Mouse (Mus musculus) 3T3-L1 (cell line): ENCODE measurements around the gene Lbx1.
A peak's percentile ranks its signal among the peaks of the same experiment; 100 is the strongest.

ENCODE experiments used
- DNase-seq: peaks from one replicate; pipeline ENCODE4 v3.0.0-alpha.2; 2015; ENCODE audit warnings: low read depth, low spot score

Gene Lbx1

DNA sequence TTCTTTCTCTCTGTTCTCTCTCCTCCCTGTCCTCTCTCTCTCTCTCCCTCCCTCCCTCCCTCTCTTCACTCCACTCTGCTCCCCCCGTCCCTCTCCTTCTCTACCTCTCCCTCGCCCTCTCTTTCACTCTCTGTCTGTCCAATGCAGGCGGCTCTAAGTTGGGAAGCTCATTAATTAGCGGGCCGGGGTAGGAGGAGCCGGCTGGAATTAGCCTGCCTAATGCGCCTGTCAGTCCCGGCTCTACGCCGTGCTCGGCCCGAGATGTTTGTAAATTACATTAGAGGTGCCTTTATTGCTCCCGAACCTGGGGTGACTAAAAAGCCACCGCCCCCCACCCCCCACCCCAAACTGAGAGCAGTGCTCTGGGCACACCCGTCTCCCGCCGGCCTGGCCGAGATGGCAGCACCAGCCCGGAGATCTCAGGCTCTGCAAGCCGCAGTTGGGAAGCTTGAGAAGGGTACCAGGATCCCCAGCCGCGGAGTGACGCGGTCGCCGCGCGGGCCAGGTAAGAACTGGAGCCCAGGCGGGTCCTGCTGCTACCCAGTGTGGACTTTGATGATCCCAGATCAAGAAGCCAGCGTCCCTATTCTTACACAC is at the start of gene Lbx1:
Gene Lbx1 (minus strand): TSS at position 47 of the 597 bp plus-strand sequence.
- no peak for DNase-seq

GRCm38 (mm10) chr19:45283302-45283701 is 47.7 kb upstream of the Lbx1 start:
- DNase-seq = peak; percentile 56

GRCm38 (mm10) chr19:45276196-45276595 is 40.6 kb upstream of the Lbx1 start:
- DNase-seq = no peak

GRCm38 (mm10) chr19:45271986-45272385 is 36.4 kb upstream of the Lbx1 start:
- DNase-seq = no peak

DNA sequence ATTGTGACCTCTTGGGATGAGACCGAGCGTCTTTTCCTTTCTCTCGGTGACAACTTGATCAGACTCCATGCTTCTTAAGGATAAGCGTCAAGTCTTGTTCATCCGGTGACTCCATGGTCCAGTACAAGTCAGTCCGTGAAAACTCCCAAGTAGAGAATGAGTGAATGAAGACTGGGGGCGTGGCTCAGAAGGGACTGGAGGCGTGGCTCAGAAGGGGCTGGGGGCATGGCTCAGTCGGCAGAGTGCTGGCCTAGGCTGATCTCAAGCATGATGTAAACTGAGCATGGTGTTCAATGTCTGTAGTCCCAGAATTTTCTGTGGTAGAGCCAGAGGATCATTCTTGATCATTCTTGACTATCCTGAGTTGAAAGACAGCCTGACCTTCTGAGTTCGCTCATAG is 27.4 kb upstream of the Lbx1 start:
- DNase-seq = no peak

DNA sequence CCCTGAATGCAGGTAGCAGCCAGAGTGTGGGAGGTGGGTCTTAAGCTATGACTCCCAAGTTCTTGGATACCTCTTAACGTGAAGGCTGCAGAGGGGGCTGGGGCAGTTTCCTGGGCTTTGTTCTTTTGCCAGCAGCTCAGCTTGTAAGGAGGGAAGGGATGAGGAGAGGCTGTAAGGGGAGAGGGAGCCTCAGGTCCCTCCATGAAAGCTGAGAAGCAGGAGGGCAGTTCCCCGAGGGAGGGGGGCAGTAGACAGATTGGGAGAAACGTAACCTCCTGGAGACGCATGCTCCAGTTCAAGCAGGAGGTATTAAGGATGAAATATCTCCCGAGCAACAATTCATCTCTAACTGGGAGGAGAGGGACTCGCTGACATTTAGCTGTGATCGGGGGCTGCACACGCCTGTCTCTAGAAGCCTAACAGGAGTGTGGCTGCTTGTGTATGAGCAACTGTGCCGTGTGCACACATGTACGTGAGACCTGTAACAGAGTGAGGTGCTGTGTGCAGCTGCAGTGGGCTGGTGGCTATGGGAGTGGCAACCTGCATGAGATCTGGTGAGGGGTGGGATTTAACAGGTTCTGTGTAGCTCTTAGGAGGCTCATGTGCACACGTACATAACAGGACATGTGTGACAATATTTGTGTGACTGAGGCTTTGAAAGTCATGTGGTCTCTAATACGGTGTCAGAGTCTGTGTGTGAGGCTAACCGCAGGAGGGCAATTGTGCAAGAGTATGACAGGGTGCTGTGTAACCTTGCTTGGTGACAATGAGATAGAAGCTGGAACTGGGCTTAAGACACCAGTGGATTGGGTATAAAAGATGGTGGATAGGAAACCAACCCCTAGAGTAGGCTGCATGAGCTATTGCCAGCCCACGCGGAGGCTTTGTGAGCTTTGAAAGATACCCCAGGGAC is 22.1 kb upstream of the Lbx1 start:
- no peak for DNase-seq

GRCm38 (mm10) chr19:45254806-45255205 is 19.2 kb upstream of the Lbx1 start:
- no peak for DNase-seq

DNA sequence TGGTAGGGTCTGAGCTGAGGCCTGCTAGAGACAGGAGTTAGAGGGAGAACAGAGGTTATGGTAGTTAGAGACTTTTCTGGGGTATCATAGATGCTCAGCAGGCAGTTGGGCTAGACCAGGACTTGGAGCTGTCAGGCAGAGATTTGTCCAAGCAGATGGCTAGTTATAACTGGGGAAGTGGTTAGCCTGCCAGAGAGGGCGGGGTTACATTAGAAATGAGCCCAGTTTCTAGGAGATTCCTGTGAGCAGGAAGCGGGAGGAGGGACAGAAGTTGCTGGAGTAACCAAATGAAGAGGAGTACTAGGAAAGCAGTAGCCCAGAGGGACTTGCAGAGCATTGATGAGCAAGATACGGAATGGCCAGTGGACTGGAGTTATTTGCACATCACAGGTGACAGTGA is 16.8 kb upstream of the Lbx1 start:
- DNase-seq = peak; percentile 10

GRCm38 (mm10) chr19:45248691-45249090 is 13.1 kb upstream of the Lbx1 start:
- no peak for DNase-seq

GRCm38 (mm10) chr19:45243918-45244700 is 8.5 kb upstream of the Lbx1 start:
- DNase-seq = no peak

DNA sequence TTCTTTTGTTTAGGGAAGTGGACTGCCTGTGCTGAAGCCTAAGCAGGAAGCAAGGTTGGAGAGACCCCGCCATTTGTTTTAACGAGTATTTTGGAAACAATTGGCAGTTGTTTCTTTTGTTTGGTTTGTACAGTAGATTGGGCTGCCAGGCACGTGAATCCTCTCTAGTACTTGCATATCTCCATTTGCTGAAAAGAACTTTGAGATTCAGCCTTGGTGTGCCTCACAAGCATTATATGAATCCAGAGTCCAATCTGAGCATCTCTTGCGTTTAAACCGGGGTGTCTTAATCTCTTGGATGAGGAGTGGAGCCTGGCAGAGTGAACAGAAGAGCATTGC is 7.6 kb upstream of the Lbx1 start:
- no peak for DNase-seq

DNA sequence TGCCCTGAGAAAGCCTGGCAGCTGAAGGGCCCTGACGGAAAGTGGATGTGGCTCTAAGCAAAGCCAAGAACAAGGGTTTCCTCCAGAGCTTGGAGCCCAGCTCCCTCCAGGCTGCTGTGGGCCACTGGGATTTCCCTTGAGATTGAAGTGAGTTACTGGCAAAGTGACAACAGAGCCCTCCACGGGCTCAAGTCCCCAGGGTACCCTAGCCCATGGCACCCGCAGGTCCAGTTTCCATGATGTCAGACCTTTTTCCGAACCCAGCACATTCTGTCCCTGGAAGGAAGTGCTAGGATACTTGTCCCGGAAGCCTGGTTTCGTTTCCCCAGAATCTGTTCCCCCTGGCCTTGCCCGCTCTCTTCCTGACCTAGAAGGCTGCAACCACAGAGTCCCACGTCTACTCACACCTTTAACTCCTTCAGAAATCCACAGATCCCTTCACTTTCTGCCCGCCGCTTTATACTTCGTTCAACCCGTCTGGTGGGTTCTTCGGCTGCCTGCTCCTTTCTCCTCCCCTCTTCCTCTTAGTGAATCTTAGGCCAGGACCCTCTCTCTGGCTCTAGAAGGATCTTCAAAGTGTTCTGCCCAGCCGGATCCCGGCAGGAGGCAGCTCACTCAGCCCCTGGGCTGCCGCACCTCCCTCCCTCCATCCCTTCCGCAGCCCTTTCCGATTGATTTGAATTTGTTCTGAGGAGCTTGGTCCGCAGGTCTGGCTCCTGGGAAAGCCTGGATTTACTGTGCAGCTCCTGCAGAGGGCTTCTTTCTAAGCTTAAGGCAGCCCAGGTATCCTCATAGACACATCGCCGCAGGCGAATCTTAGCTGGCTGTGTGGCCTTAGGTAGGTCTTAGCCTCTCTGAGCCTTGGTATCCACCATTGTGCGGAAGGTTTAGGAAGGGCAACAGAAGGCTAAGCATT is 7.0 kb upstream of the Lbx1 start:
- no peak for DNase-seq

DNA sequence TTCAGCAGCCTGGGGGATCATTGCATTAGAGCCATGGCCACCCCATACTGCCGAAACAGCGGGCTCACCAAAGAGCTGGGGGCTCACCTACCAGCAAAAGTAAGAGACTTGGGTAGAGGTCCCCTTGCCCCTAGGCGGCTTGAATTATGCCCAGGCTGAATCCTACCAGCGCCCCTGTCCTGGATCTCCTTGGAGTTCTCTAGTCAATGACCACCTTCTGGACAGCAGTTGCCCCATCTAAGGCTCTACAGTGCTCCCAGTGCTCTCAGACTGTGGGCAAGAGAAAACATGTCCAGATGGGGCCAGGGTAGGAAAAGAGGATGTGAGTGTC is 6.4 kb upstream of the Lbx1 start:
- DNase-seq = no peak

GRCm38 (mm10) chr19:45240026-45240425 is 4.4 kb upstream of the Lbx1 start:
- no peak for DNase-seq

DNA sequence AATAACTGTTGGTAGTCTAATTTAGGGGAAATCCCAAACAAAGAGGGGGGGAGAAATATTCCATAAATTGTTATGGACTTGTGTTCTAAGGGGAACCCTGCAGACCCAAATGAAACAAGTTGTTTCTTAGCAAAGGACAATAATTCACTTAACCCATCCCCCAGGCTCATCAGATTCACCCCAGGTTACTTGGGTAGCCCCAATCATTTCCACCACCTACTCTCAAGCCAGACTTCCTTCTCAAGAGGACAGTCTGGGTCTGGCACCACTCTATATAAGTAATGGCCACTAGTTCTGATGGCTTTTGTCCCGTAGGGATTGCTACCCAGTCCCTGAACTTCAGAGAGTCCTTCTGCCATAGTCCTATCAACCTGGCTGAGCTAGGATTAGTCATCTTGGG is 3.6 kb upstream of the Lbx1 start:
- no peak for DNase-seq

GRCm38 (mm10) chr19:45237665-45238209 is 2.1 kb upstream of the Lbx1 start:
- DNase-seq = no peak

DNA sequence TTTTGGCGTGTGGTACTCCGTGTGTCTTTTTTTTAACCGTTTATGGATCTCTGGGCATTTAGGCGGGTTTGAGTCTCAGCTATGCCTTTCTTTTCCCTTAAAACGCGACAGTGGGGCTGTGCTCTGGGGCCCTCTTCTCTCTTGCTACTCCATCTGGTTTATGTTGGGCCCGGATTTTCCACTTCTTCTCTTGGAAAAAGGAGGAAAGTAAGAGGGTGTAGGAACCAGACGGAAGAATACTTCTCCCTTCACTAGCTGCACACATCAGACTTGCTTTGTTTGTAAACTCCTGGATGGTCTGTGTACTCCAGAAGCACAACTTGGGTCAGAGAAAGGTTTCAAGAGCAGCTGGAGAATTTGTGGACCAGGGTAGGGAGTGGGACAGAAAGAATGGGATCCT is 1.5 kb upstream of the Lbx1 start:
- no peak for DNase-seq

GRCm38 (mm10) chr19:45236363-45236942 is 841 bp upstream of the Lbx1 start:
- DNase-seq = no peak

- no peak for DNase-seq
Measured at GRCm38 (mm10) chr19:45235331-45235741, 276 bp downstream of the Lbx1 start.

- DNase-seq = no peak
Measured at GRCm38 (mm10) chr19:45234771-45235231, 811 bp downstream of the Lbx1 start.
